Mouse (Mus musculus) embryonic facial prominence, embryonic 11.5 days (tissue): ENCODE measurements around the gene Gm20388. TPM values are rescaled to one million over a fixed set of nuclear protein-coding genes. Genes with fewer than 3 reads are reported as not detected.

ENCODE experiments used
- ATAC-seq: fragments of 200-750 bp; cut with Nextera tagmentation; replicated peaks from 2 replicates; pipeline ENCODE4 v1.8.0; 2017; ENCODE audit warnings: low read depth; ENCODE audit not compliant: insufficient number of reproducible peaks, low FRiP score, low TSS enrichment
- DNase-seq: peaks from one replicate; pipeline ENCODE4 v3.0.0-alpha.2; 2015; ENCODE audit warnings: low spot score
- H3K27ac ChIP-seq: fragments of 300-500 bp; sonication (generic); replicated peaks from 2 replicates; pipeline ENCODE4 v1.5.1; 2014; ENCODE audit warnings: mild to moderate bottlenecking, low read depth, low read length, control low read depth
- H3K27me3 ChIP-seq: fragments of 300-500 bp; sonication (generic); 2 replicates; pipeline ENCODE4 v1.6.1; 2014; ENCODE audit warnings: mild to moderate bottlenecking, low read length, moderate library complexity, mixed read lengths; ENCODE audit not compliant: control insufficient read depth, insufficient read depth
- H3K36me3 ChIP-seq: fragments of 300-500 bp; sonication (generic); replicated peaks from 2 replicates; pipeline ENCODE4 v1.6.1; 2014; ENCODE audit warnings: low read depth, mild to moderate bottlenecking, low read length, moderate library complexity, mixed read lengths; ENCODE audit not compliant: control insufficient read depth, insufficient read depth
- H3K4me1 ChIP-seq: fragments of 300-500 bp; sonication (generic); 2 replicates; pipeline ENCODE4 v1.6.1; 2014; ENCODE audit warnings: low read length, mixed read lengths; ENCODE audit not compliant: control insufficient read depth, insufficient read depth
- H3K4me2 ChIP-seq: fragments of 300-500 bp; sonication (generic); 2 replicates; pipeline ENCODE4 v1.6.1; 2014; ENCODE audit warnings: low read depth, mild to moderate bottlenecking, control low read depth, low read length, moderate library complexity
- H3K4me3 ChIP-seq: fragments of 300-500 bp; sonication (generic); 2 replicates; pipeline ENCODE4 v1.5.1; 2014; ENCODE audit warnings: low read depth, low read length, control low read depth
- H3K9ac ChIP-seq: fragments of 300-500 bp; sonication (generic); replicated peaks from 2 replicates; pipeline ENCODE4 v1.6.1; 2014; ENCODE audit warnings: mild to moderate bottlenecking, control low read depth, low read length
- H3K9me3 ChIP-seq: fragments of 300-500 bp; sonication (generic); replicated peaks from 2 replicates; pipeline ENCODE4 v1.6.1; 2016; ENCODE audit warnings: mild to moderate bottlenecking, low read length, inconsistent platforms, mixed read lengths; ENCODE audit not compliant: control insufficient read depth
- WGBS: fragments of 180-500 bp; shearing (Covaris S2); extraction: QIAGEN DNeasy Blood & Tissue Kit; methylation state at CpG from one replicate; pipeline ENCODE4 v1.1.7; 2014; 5-methylcytosine and 5-hydroxymethylcytosine counted together
- polyA plus RNA-seq: library from polyadenylated mRNA; unstranded; fragments of >200 nt; fragmentation: Nextera tagmentation; extraction: Ambion mirVana; gene quantifications from 2 replicates; pipeline ENCODE4 v1.2.1, GENCODE M21; 2014

The Gm20388 gene
- polyA plus RNA-seq, 1 experiment from 2014 or later: 3.1 TPM

DNA sequence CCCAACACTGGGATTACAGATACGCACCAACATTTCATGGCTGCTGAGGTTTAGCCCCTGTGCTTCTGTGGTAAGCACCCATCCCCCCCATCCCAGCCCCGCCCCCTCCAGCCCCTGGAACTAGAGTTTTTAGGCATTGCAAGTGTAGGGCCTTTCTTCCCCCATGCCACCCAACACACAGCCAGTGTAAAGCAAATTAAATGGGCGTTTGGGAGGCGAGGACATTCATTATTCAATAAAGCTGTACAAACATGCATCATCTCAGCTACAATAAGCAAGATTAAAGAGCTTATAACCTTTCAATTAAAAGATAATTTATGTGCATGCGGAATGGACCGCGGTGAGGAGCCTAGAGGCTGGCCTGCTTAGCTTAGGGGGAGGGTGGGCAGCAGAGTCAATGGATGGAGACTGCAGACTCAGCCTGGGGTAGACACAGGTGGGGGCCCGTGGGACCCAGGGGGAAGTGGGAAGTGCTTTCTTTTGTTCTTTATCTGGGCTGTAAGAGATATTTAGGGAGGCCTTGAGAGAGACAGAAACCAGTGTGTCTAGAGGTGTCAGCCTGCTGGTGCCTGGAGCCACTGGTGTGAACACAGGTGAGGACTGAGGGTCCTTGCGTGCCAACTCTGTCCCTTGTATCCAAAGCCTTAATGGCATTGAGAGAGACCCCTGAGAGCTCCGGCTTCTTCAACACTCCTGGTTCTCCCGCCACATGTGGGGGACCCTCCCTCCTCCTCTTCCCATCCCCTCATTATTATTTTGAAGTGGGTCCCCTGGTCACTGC, 2439.9 kb downstream of the Gm20388 start:
- ATAC-seq: no peak

DNA sequence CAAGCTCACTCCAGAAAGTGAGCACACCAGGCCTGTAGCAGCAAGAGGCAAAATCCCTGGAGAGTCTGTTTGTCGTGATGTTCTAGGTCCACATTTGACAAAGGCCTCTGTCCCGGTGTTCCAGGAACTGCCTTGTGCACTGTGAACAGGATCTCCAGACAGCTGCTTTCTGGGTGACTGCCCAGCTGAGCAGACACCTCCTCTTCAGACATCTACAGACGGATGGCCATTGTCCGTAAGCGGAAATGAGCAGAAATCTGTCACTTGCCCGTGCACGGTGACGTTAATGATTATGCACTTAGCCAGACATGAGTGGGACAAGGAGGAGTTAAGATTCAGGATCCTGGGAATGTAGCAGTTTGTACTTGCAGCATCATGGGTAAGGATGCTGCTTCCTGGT, 2443.5 kb downstream of the Gm20388 start:
- Histone ChIP-seq H3K4me1 (no peaks in the 10 kb centered on the region), H3K9me3 (no peaks in the 10 kb centered on the region), H3K4me2 (no peak overlapping the region), H3K4me3 (no peak overlapping the region), H3K9ac (no peak overlapping the region), H3K27me3 (no peaks in the 10 kb centered on the region), H3K27ac (no peak overlapping the region), H3K36me3 (no peaks in the 10 kb centered on the region)
- ATAC-seq: no peak
- WGBS: 88% methylated on average over 8 of the region's 8 CpGs
- no peak for DNase-seq

More for the DNA sequence above, 2439.9 kb downstream of the Gm20388 start:
- Histone ChIP-seq H3K36me3 (no peaks in the 10 kb centered on the region), H3K9me3 (no peaks in the 10 kb centered on the region), H3K27ac (no peak overlapping the region), H3K4me2 (no peak overlapping the region), H3K27me3 (no peaks in the 10 kb centered on the region), H3K4me1 (no peaks in the 10 kb centered on the region), H3K9ac (no peak overlapping the region), H3K4me3 (no peak overlapping the region)
- peak; percentile 20 for DNase-seq
- WGBS: 29% methylated on average over 11 of the region's 11 CpGs

DNA sequence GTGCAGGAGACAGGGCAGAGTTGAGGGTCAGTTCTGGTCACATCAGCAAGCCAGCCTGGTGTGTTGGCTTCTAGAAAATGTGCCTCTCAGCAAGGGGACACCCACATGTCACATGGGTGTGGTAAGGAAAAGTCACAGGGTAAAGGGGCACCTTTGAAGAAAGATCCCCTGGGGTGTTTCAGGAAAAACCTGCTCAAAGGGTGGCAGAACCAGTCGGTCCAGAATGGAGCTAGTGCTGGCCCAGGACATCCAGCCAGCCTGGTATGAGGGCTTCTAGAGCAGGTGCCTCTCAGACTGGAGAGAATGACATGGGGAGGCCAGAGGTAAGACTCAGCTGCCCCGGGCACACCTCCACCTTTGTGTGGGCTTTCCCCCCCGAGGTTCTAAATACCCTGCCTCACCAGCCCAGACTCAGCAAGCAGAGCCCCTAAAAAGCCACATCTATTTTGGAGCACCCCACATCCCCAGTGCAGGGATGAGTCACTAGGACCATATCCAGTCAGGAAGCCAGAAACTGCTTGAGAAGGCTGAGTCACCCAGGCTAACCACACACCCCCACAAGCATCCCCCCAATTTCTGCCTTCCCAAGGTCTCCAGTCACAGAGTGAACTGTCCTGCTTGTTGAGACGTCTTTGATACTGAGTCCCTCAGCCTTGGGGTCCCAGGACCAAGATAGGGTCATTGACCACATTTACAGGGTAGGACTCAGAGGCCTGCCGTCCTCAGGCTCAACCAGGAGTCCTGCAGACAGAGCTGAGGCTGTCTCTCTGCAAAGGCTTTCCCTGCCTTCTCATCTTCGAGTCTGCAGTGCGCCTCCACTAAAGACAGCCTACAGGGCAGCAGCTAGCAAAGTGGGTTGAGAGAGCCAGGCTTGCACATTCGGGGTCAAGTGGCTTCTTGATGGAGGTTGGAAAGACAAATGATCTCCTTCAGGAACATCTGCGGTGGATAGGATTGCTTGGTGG, 2445.3 kb downstream of the Gm20388 start:
- no peak overlapping the region for H3K4me3 ChIP-seq
- H3K36me3 ChIP-seq: no peaks in the 10 kb centered on the region
- no peaks in the 10 kb centered on the region for H3K4me1 ChIP-seq
- no peaks in the 10 kb centered on the region for H3K27me3 ChIP-seq
- no peaks in the 10 kb centered on the region for H3K9me3 ChIP-seq
- WGBS: 71% methylated on average over 9 of the region's 9 CpGs
- H3K4me2 ChIP-seq: no peak overlapping the region
- no peak for DNase-seq
- ATAC-seq: no peak
- H3K27ac ChIP-seq: no peak overlapping the region
- no peak overlapping the region for H3K9ac ChIP-seq

DNA sequence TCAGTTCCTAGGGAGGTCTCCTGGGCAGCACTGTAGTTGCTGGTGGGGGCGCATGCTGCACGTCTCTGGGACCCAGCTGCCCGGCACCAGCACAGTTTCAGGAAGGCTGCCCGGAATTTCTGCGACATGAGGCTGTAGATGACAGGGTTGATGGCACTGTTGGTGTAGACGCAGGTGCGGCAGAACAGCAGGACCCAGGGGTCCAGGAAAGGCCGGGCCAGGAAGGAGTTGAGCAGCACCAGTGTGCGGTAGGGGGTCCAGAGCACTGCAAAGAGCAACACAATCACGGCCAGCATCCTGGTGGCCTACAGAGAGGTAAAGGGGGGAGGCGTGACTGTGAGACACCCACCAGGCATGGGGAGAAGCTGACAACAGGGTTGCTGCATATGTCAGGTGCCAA, 2446.6 kb downstream of the Gm20388 start:
- Histone ChIP-seq H3K4me2 (no peak overlapping the region), H3K4me3 (no peak overlapping the region), H3K27ac (no peak overlapping the region), H3K36me3 (no peaks in the 10 kb centered on the region), H3K9me3 (no peaks in the 10 kb centered on the region), H3K9ac (no peak overlapping the region), H3K4me1 (no peaks in the 10 kb centered on the region), H3K27me3 (no peaks in the 10 kb centered on the region)
- ATAC-seq (no peak), DNase-seq (no peak)
- 62% methylated on average over 11 of the region's 11 CpGs for WGBS

DNA sequence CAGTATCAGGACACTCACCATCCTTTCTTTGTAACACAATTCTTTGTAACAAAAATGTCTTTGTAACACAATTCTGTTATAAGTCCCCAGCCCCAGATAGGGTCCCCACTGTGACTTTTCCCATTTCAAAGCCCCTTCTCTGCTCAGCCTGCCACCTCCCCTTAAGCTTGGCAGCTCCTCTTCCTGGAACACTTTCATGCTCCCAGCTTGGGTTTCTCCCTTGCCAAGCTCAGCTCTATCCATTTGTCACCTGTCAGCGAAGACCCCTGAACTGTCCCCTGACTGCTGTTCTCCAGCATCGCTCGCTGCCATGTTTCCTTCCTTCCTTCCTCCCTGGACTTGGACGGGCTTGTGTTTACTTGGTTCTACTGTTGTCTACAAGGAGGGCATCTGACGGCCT, 2447.0 kb downstream of the Gm20388 start:
- H3K27me3 ChIP-seq: no peaks in the 10 kb centered on the region
- H3K9ac ChIP-seq: no peak overlapping the region
- no peaks in the 10 kb centered on the region for H3K4me1 ChIP-seq
- WGBS: 79% methylated on average over 5 of the region's 5 CpGs
- no peak overlapping the region for H3K27ac ChIP-seq
- no peak overlapping the region for H3K4me3 ChIP-seq
- H3K9me3 ChIP-seq: no peaks in the 10 kb centered on the region
- DNase-seq: no peak
- H3K36me3 ChIP-seq: no peaks in the 10 kb centered on the region
- H3K4me2 ChIP-seq: no peak overlapping the region
- no peak for ATAC-seq

DNA sequence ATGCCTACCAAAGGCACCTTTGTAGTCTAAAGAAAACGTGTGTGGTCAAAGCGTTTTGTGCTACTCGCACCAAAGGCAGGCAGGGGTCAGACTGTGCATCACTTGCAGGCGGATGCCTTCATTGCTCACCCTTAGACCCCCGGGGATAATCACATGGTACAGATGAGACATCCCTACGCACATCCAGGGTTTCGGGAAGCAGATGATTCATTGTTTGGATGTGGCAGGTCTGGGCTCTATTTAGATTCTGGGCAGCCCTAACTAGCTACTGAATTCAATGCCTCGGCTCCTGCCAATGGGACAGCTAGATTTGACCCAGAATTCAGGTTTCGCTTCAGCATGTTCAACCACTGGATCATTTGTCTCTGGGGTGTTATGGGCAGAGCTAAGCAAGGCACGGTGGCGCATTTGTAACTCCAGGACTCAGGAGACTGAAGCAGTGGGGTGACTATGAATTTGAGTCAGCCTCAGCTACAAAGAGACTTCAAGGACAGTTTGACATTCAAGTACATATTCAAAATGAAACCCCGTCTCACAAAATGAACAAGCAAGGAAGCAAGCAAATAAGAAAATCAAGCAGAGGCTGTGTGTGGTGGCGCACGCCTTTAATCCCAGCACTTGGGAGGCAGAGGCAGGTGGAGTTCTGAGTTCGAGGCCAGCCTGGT, 2448.6 kb downstream of the Gm20388 start:
- Histone ChIP-seq H3K36me3 (no peaks in the 10 kb centered on the region), H3K4me3 (no peak overlapping the region), H3K27me3 (no peaks in the 10 kb centered on the region), H3K4me2 (no peak overlapping the region), H3K4me1 (no peaks in the 10 kb centered on the region), H3K9ac (no peak overlapping the region), H3K9me3 (no peaks in the 10 kb centered on the region), H3K27ac (no peak overlapping the region)
- ATAC-seq (no peak), DNase-seq (no peak)
- WGBS: 79% methylated on average over 15 of the region's 15 CpGs

DNA sequence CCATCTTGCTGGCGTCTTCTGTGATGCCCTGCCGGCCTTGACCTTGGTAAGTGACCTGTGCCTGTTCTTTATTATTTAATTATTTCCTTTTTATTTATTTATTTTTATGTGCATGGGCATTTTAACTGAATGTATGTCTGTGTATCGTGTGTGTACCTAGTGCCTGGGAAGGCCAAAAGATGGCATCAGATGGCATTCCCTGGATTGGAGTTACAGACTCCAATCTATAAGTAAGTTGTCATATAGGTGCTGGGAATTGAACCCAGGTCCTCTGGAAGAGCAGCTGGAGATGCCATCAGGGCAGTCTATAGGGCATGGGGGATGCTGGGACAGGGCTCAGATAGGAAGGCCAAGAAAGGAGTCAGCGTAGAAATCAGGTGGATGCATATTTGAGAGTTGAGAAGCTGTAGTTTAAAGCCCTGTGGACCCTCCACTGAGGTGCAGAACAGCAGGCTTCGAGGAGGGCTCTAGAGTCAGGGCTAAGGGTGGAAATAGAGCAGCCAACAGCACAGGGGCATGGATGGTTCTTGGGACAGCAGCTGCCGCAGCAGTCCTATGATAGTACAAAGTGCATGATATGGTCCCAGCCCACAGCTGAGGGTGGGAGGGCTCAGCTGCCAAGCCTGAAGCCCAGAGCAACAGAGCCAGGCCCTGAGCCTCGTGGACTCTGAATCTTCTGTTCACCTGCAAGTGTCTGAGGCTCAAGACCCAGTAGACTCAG, 2450.2 kb downstream of the Gm20388 start, which contains the start of gene Trhr2:
Gene Trhr2, minus strand, starts transcription at position 51 of the 721 bp plus-strand sequence.
- ATAC-seq (no peak), DNase-seq (no peak)
- no peaks in the 10 kb centered on the region for H3K9me3 ChIP-seq
- H3K9ac ChIP-seq: no peak within 1 kb of the TSS
- no peak within 1 kb of the TSS for H3K27ac ChIP-seq
- WGBS: 77% methylated on average over 7 of the region's 7 CpGs
- no peaks in the 10 kb centered on the region for H3K27me3 ChIP-seq
- H3K4me2 ChIP-seq: no peak within 1 kb of the TSS
- no peaks in the 10 kb centered on the region for H3K36me3 ChIP-seq
- H3K4me1 ChIP-seq: no peaks in the 10 kb centered on the region
- H3K4me3 ChIP-seq: no peak within 1 kb of the TSS
